Mouse (Mus musculus): ENCODE data around the gene Gm10309.

The Gm10309 gene

DNA sequence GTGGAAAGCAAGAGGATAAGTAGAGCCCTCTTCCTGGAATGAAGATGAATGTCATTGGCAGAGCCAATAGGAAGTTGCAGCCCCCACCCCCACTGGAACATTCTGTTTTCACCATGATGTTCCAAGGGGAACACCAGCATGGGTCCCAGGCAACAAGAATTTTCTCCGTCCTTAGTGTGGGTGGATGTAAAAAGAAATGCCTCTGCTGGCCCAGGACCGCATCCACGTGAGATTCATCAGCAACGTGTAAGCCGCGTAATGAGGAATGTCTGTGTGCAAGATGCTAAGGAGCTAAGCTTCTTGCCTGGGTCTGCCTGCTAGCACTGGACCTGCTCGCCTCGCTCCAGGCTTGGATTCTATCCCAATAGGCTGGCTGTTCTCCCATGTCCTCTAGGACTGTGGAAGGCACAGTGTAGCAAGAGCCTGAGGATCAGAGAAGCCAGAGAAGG, at the start of gene Gm10309:
Gene Gm10309 (minus strand): TSS at position 50 of the 449 bp plus-strand sequence.
- peak; percentile 86 for DNase-seq

- no peak for DNase-seq
Measured at GRCm38 (mm10) chr17:86551995-86552394, 47.0 kb upstream of the Gm10309 start.

DNA sequence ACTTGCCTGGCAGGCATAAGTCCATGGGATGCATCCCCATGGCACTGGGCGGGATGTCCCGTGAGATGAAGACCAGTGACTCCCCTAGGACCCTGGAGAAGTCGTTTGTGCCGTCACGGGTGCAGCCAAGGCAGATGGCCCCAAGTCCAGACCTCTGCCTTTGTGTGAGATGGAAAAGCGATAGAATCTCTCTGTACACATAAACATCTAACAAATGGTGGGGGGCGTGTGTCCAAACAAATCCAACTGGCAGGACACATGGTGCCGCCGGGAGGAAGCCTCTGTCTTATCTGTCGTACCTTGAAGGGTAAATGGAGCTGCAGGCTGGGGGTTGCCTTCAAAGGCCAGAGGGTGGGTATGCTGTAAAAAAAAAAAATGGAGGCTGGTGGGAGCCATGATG, 46.5 kb upstream of the Gm10309 start:
- DNase-seq = no peak

- DNase-seq = peak; percentile 29
Measured at GRCm38 (mm10) chr17:86549128-86549527, 44.1 kb upstream of the Gm10309 start.

DNA sequence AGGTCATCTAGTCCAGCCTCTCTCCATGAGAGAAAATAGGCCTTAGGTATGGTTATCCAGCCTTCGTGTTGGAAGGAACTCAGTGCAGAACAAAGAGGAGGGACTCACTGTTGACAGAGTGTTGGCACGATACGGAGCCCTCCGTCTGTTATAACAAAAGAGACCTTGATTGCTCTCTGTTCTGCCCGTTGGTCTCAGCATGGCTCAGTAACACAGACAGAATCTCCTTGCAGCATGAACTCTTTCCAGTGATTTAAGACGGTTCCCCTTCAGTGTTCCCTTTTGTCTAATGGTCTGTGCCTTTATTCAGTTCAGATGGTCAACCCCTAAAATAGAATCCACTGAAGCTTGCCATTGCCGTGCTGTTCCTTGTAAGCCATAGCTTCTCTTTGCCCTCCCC, 41.5 kb upstream of the Gm10309 start:
- DNase-seq = peak; percentile 50

- DNase-seq = no peak
Measured at GRCm38 (mm10) chr17:86539881-86540430, 34.9 kb upstream of the Gm10309 start.

DNA sequence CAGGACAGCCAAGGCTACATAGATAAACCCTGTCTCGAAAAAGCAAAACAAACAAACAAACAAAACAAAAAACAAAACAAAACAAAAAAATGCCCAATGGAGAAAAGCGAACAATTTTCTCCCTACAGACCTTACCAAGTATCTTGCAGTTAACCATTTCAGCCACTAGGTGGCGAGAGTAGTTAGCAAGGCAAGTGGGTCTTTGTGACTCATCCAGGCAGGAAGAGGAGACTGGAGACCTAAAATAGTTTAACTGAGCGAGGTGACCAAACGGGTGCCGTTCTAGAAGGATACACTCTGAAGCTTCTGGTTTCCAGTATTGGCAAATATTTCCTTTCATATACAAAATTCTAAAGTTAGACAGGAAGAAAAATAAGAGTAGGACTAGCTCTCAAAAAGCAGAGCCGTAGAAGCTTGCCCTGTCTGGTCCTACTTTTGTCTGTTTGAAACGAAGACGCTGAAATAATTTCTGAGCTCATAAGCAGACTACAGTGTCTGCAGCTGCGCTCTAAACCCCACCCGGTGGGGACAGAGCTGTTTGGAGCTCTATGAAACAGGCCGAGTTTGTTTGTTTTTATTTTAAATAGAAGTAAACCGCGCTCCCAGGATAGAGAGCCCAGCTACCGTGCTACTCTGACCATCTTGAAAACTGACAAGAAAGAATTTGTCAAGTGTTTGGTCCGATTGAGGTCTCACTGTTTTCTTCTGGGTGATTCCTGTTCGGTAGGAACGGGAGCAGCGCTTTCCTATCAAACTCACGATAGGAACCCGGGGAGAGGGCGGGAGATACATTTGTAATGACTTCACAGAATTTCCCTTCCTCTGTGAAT, 31.0 kb upstream of the Gm10309 start:
- peak; percentile 88 for DNase-seq

GRCm38 (mm10) chr17:86535096-86535495, 30.1 kb upstream of the Gm10309 start:
- peak; percentile 91 for DNase-seq

DNA sequence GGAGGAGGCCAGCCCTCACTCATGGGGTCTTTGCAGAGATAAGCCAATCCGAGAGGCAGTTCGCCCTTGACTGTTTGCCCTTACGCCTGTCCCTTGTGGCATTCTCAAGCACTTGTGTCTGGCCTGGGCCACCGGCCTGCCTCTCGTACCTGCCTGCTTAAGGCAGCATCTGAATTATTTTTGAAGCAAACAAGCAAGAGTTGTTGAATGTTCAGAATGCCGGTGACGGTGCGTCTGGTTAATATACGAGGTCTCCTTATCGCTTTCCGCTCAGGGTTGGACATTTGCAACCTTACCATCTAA, 28.5 kb upstream of the Gm10309 start:
- no peak for DNase-seq

DNA sequence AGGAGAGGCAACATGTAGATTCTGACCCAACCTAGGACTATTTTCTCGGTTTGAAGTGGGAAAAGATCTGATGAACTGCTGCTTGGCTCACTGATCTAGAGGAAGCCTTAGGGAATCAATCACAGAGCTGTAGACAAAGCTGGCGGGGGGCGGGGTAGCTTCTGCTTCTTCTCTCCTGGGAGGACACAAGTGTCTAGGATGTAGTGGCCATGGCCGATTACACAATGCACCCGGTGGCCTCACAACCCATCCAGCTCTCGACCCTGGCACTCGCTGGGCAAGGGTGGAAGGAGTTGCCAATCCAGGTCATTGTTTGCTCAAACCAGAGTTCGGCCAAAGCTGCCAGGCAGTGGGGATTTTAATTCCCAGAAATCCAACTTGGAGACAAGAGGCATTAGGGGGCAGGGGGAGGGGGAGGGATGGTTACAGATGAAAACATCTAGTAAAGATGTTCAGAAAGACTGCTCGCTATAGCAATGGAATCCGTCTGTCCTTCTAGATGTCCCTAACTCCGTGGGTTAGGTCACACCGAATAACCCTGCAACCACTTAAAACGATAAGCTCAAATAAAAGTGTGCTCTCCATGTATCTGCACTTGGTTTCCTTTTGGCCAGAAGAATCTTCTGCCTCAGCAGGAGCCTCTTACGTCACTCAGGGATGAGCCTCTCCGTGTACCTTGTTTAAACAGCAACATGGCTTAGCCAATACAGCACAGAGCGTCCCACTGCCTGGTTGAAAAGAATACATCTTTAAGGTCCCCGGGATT, 27.9 kb upstream of the Gm10309 start:
- DNase-seq = no peak

DNA sequence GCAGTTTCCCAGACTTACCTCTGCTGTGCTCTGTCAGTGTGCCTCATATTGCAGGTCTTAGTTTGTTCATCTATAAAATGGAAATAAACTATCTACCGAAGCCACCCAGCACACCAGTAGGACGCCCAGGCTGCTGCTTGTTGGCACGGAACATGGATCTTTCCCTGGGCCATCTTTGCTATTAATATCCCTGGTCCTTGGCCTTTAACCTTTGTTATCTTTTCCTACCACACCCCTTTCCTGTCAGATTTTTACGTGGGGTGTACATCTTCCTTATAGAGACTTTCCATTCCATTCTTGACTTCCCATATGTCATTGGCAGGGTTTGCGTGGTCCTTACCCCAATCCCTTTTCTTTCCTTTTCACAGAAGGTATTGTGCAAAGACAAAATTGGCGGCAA, 26.2 kb upstream of the Gm10309 start:
- DNase-seq = no peak

DNA sequence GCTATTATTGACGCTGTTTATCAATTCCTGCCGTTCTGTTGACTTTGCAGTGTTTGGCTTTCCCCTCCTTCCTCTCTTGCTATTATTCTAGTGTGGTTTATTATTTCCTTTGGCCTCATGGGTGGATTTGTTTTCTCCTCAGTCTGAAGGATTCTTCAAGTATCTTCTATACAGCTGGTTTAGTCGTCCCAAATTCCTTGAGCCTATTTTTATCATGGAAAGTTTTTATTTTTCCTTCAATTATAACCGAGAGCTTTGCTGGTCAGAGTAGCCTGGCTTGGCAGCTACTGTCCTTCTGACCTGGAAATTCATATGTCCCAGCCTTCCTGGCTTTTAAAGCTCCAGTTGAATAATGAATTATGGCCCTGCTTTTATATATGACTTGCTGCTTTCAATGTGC, 24.4 kb upstream of the Gm10309 start:
- DNase-seq = no peak

DNA sequence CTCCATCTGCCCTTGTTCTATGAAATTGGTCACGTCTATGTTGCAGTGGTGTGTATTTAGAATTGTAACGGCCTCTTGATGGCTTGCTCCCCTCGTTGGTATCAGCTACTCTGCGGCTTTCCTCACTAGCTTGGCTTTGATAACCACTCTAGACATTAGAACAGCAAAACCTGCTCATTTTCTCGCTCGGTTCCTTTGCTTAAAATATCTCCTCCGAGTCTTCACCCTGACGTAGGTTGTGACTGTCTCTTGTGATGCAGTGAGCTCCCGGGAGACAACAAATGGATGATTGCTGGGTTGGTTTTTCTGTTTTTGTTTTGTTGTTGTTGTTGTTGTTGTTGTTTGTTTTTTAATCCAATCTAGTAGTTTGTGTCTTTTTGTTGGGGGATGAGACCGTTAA, 24.0 kb upstream of the Gm10309 start:
- no peak for DNase-seq

- DNase-seq = no peak
Measured at GRCm38 (mm10) chr17:86527298-86527697, 22.3 kb upstream of the Gm10309 start.

DNA sequence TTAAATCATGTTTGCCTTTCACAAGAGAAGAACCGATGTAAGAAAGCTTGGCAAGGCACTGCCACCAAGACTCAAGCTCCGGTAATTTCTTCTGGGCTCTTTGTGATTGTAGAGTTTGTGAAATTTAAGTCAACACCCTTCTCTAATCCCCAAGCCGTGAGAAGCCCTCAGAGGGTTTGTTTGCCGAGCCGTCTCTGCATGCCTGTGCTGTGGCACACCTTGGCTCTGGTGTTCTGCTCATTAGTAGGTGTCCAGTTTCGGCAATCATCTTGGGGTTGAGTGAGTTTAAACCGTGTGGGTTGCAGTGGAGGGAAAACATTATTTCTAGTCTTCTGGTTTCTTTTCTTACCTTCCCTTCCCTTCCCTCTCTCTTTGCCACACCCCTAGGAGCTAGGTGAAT, 21.0 kb upstream of the Gm10309 start:
- no peak for DNase-seq

GRCm38 (mm10) chr17:86525075-86525474, 20.0 kb upstream of the Gm10309 start:
- no peak for DNase-seq

- no peak for DNase-seq
Measured at GRCm38 (mm10) chr17:86523843-86524242, 18.8 kb upstream of the Gm10309 start.

GRCm38 (mm10) chr17:86523374-86523773, 18.3 kb upstream of the Gm10309 start:
- no peak for DNase-seq

GRCm38 (mm10) chr17:86522649-86523048, 17.6 kb upstream of the Gm10309 start:
- DNase-seq = no peak

DNA sequence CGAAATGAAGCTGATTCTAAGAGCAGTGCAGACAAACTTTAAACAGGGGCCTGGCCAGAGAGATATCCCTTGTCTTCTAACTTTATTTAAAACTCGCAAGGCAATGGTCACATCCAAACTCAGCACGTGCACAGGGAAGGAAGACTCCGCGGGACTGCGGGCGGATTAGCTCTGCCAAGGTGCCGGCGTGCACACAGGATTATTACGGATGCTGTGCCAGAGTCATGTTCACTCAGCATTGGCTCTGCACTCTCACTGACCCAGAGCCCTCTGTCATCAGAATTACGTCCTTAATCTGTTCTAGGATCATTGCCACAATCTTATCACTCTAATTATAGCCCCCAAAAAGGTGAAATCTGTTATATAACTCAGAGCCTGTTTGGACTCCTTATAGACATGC, 16.2 kb upstream of the Gm10309 start:
- DNase-seq = peak; percentile 52

DNA sequence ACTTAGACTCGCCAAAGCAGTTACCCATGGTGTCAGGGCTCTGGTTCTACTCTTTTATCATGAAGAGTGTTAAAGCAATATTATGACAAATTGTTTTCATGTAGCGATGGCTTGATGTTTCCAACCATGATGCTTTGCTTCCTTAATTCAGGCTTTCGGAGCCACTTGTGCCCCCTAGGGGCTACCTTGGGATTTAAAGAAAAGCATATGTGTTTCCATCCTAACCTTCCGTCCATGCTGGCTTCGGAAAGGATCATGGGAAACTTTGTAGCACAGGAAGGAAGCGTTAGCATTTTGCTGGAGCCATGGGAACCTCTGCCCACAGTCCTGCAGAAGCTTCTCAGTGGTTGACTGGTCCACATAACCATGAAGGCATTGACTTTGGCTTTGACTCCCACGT, 13.6 kb upstream of the Gm10309 start:
- no peak for DNase-seq

- peak; percentile 61 for DNase-seq
Measured at GRCm38 (mm10) chr17:86516630-86517029, 11.6 kb upstream of the Gm10309 start.

DNA sequence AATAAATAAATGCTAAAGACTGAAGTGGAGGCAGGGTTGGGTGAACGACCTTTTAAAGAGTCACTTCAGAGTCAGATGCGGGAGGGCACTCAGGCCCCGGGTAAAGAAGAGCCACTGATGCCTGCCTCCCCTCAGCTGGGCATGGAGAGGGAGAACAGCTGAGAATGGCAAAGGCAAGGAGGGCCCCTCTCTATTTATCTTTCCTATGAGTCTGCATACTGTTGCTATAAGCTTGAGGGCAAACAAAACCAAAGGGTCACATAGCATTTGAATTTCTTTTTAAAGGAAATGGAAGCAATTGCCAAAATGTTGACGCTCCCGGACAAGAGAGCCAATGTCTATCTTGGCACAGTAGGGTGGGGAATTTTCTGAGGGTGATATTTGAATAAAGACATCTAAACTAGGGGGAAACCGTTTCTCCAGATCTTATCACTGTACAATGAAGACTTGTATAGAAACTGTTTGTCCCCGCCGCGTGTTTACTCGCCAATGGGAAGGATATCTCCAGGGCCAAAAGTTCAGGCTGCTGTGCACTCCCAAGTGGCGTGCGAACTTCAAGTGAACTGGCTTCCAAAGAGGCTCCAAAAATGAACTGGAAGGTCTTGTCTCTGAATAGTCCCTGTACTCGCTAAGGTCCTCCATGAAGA, 10.1 kb upstream of the Gm10309 start:
- DNase-seq = no peak

- DNase-seq = no peak
Measured at GRCm38 (mm10) chr17:86509871-86510270, 4.8 kb upstream of the Gm10309 start.

All from cerebellum, adult 9-10 months (tissue).